Mouse (Mus musculus) thymus, adult 2 months (tissue): ENCODE measurements around the gene Gpr157.

Source experiments
- CTCF ChIP-seq: fragments of 200-500 bp; IDR thresholded peaks from 2 replicates; pipeline ENCODE4 v1.5.1; 2012; ENCODE audit warnings: mild to moderate bottlenecking, control low read depth, low read length, moderate library complexity, borderline replicate concordance; ENCODE audit not compliant: control insufficient read depth, poor library complexity, insufficient read depth; ENCODE audit errors: extremely low read depth
- POLR2A ChIP-seq: fragments of 200-500 bp; IDR thresholded peaks from 2 replicates; pipeline ENCODE4 v1.6.1; 2012; ENCODE audit warnings: mild to moderate bottlenecking, low read length, control low read depth, moderate library complexity; ENCODE audit not compliant: control insufficient read depth, poor library complexity, insufficient read depth; ENCODE audit errors: extremely low read depth

DNA sequence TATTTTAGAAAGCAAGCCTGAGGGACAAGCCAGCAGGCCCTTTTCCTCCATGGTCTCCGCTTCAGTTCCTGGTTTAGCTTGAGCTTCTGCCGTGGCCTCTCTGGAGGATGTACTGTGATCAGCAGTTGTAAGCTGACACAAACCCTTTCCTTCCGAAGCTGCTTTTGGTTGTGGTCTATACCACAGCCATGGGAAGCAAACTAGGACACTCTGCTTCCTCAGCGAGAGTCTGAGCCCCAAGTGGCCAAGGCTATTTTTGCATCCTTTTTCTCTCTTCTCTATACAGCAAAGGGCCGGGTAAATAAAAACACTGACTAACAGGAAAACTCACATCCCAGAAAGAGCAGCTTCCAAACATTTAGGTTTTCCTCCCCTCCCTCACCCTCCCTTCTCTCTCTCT is 30.1 kb downstream of the Gpr157 start:
- TF ChIP-seq CTCF (no peak), POLR2A (no peak)
